Mouse (Mus musculus) CH12F3 (cell line): ENCODE data around the gene 1810037I17Rik.

Experiments used
- in situ Hi-C: fragments of 300-500 bp; cut with MboI; formaldehyde crosslinking; loops from 2 replicates; pipeline ENCODE4 v1.14.3; 2020; ENCODE audit warnings: low sequenced_read_pairs

Gene 1810037I17Rik

GRCm38 (mm10) chr3:122929723-122930122, 5.7 kb downstream of the 1810037I17Rik start:
- in situ Hi-C loops, result loop anchor here (10.0 kb wide), 1 partner anchor 175 kb away; no protein-coding TSS in a partner anchor

DNA sequence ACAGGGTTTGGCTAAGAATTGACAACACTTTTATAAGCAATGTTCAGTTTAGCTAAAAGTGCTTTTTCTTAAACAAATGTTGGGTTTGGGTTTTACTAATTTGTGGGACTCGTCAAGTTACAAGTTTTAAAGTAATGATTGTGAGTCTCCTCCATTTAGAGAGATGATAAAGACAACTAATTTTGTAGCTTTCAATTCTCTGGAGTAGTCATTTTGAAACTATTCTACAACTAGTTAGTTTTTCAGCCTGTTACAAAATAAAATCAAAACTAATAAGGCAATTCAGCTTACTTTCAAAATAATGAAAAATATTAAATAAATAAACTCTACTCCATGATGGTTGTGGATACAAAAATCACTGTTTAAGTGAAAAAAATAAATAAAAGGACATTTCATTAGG, 8.5 kb downstream of the 1810037I17Rik start:
- in situ Hi-C loops, result loop anchor here (10.0 kb wide), 1 partner anchor 172 kb away; no protein-coding TSS in a partner anchor

GRCm38 (mm10) chr3:122937176-122937575, 13.2 kb downstream of the 1810037I17Rik start:
- in situ Hi-C loops, result loop anchor here (10.0 kb wide), 1 partner anchor 168 kb away; no protein-coding TSS in a partner anchor

DNA sequence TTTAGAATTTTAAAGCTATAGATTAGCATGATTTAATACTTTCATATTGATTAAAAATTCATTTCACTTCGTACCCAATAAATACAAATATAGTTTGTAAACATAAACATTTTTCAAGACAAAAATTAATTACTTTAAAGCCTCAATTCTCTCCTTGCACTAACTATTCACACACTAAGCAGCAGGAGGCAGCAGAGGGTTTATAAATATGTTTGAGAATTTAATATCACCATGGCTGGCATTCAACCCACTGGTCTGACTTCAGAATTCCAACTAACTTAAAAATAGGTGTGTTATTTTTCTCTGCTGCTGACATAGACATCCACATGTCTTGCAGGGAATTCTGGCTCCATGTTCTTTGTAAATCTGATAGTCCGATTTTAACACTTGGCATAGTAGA, 15.2 kb downstream of the 1810037I17Rik start:
- in situ Hi-C loops, result loop anchor here (10.0 kb wide), 1 partner anchor 166 kb away; no protein-coding TSS in a partner anchor

DNA sequence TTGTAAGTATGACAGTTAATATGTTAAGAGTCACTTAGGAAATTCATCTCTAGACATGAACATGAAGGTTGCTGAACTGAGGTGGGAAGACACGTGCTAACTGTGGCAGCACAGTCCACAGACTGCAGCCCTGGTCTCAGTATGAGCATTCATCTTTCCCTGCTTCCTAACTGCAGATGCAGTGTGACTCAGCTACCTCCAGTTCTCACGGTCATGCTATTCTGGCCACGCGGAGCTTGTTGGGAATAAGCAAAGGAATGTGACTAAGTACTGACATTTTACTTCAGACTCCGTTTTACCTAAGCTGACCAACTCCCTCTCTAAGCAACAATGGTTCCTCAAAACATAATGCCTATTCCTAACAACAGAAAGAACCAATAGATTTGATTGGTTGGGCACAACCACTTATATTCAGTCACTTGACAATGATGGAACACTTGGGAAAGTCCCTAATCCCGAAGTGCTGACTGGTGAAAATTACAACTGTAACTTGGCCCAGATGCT, 19.4 kb downstream of the 1810037I17Rik start:
- in situ Hi-C loops, result no loop called here

DNA sequence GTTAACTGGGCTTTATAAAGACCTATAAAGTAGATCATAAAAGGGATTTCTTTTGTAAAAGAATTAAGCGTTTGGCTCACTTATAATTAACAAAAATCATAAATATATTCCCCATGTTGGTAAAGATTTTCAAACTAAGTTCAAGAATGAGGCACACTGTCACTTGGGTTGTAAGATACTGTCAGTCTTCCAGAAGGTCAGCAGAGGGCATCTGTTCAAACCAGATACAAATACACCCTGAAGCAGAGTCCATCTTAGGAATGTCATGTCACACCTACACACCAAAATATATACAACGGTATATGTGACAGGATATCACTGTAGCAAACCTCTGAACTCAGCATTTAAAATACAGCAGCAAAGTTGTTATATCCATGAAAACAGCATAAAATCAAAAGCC, 26.1 kb downstream of the 1810037I17Rik start:
- in situ Hi-C loops, result no loop called here

GRCm38 (mm10) chr3:122964301-122964700, 40.3 kb downstream of the 1810037I17Rik start:
- in situ Hi-C loops, result no loop called here

GRCm38 (mm10) chr3:122968391-122968790, 44.4 kb downstream of the 1810037I17Rik start:
- in situ Hi-C loops, result no loop called here

DNA sequence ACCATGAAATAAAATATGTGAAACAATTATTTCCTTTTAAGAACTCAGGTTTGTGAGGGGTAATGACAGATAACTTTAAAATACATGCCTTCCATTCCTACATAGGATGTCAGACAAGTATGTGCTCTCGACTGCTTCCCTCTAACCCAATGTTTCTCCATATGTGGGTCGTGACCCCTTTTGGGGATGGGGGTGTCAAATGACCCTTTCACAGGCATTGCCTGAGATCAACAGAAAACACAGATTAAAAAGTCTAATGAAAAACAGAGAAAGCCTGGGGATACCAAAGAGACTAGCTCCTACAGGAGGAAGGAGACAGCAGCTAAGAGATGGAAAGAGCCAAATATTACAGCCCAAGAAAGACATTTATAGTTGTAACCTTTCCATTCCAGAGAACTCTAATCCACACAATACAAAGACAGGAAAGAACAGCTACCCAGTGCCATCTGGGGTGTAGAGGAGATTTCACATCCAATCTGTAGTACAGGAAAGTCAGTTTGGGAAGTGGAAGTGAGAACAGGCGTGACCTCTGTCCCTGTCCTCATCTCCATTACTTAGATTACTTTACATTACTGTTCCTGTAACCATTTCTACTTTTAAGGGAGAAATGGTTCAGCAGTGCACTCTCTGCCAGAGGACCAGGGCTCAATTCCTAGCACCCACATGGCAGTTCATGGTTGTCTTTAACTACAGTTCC, 48.3 kb downstream of the 1810037I17Rik start:
- in situ Hi-C loops, result no loop called here

DNA sequence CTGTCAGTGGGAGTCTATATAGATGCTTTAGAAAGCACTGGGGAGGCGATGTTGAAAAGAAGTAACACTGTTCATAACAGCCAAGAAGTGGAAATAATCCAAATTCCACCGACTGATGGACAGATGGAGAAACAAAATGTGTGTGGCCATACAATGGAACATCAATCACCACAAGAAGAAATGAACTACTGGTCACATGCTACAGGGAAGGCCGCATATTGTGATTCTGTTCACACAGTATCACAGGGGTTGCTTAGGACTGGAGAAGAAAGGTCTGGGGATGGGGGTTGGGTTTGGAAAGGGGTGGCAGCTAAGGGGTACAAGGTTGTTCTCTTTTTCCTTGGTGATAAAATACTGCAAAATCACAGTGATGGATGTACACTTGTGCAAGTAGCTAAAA, 50.8 kb downstream of the 1810037I17Rik start:
- in situ Hi-C loops, result no loop called here

GRCm38 (mm10) chr3:122975363-122975762, 51.4 kb downstream of the 1810037I17Rik start:
- in situ Hi-C loops, result no loop called here
